Comparison of ENCODE assay signal across 9 mouse cellular contexts in genomic region chr8:13411597-13411996, GRCm38 (mm10). TPM values are rescaled to one million over a fixed set of nuclear protein-coding genes. Genes with fewer than 3 reads are reported as not detected.
DNase-seq lines count a peak whose midpoint lies in the region; ATAC-seq and TF ChIP-seq lines count a peak whose summit lies in the region.
"Had no signal": no experiment of that assay in that cellular context is flagged by ENCODE, and none has a peak within 500 bp of the region (broad histone marks: within the 10 kb centered on the region; RNA-seq: fewer than 3 reads in every experiment).

No protein-coding gene starts in this region.

- 26% methylated on average over 6 of the region's 6 CpGs for WGBS in neural tube, embryonic 15.5 days
- WGBS in bone marrow, adult 2 months, result 16% methylated on average over 6 of the region's 6 CpGs
- WGBS in forebrain, embryonic 13.5 days, result 33% methylated on average over 6 of the region's 6 CpGs
- 24% methylated on average over 6 of the region's 6 CpGs for WGBS in intestine, embryonic 16.5 days
- WGBS in neural tube, embryonic 13.5 days, result 26% methylated on average over 6 of the region's 6 CpGs

- H3K27ac ChIP-seq in neural tube, embryonic 15.5 days (replicated peaks), result no peak overlapping the region
- no peak overlapping the region for H3K27ac ChIP-seq in bone marrow, adult 2 months (ENCODE audit: control insufficient read depth, insufficient read depth, low read depth, low read length, poor library complexity)
- no peak overlapping the region for H3K27ac ChIP-seq in forebrain, embryonic 13.5 days
- H3K27ac ChIP-seq in intestine, embryonic 16.5 days (ENCODE audit: low read length), result no peak overlapping the region
- no peak overlapping the region for H3K27ac ChIP-seq in neural tube, embryonic 13.5 days (replicated peaks)
- H3K27ac ChIP-seq: stomach, embryonic 15.5 days had no signal

- no peak overlapping the region for H3K9ac ChIP-seq in neural tube, embryonic 15.5 days (replicated peaks)
- H3K9ac ChIP-seq in forebrain, embryonic 13.5 days, result no peak overlapping the region
- H3K9ac ChIP-seq in intestine, embryonic 16.5 days (ENCODE audit: low read depth, low read length), result no peak overlapping the region
- no peak overlapping the region for H3K9ac ChIP-seq in neural tube, embryonic 13.5 days
- H3K9ac ChIP-seq: stomach, embryonic 15.5 days had no signal

- TF ChIP-seq CTCF in bone marrow, adult 2 months (IDR thresholded peaks at IDR 0.05; ENCODE audit: control insufficient read depth, insufficient read depth, low read length), result peak; percentile 81

- peak; percentile 81 for DNase-seq in neural tube, embryonic 10.5 days (ENCODE audit: extremely low spot score, low spot score)
- peak; percentile 49 to 62 for DNase-seq in left cerebral cortex, postnatal 36 days (ENCODE audit: low spot score in 2 of 2)
- DNase-seq in thymus, postnatal 0 days (ENCODE audit: low spot score), result peak; percentile 74

- no peak for ATAC-seq in neural tube, embryonic 15.5 days (ENCODE audit: low FRiP score)
- ATAC-seq in forebrain, embryonic 13.5 days, result 0 out of 2 replicates have a peak, but pooled peaks have one; percentile 57
- ATAC-seq in intestine, embryonic 16.5 days, result peak; percentile 50; the same call in 1 of the 2 replicates
- ATAC-seq in neural tube, embryonic 13.5 days (ENCODE audit: low read depth), result peak; percentile 45; the same call in 1 of the 2 replicates

- no peaks in the 10 kb centered on the region for H3K27me3 ChIP-seq in neural tube, embryonic 15.5 days (replicated peaks)
- no peaks in the 10 kb centered on the region for H3K27me3 ChIP-seq in forebrain, embryonic 13.5 days
- H3K27me3 ChIP-seq in intestine, embryonic 16.5 days (replicated peaks; ENCODE audit: control insufficient read depth, insufficient read depth, low read length), result no peaks in the 10 kb centered on the region
- no peaks in the 10 kb centered on the region for H3K27me3 ChIP-seq in neural tube, embryonic 13.5 days
- H3K27me3 ChIP-seq: stomach, embryonic 15.5 days had no signal

- TF ChIP-seq POLR2A in bone marrow, adult 2 months (IDR thresholded peaks at IDR 0.05; ENCODE audit: borderline replicate concordance, control insufficient read depth, low read depth, low read length), result no peak

- no peak overlapping the region for H3K4me2 ChIP-seq in neural tube, embryonic 15.5 days
- no peak overlapping the region for H3K4me2 ChIP-seq in forebrain, embryonic 13.5 days
- H3K4me2 ChIP-seq in intestine, embryonic 16.5 days (ENCODE audit: low read depth, low read length), result no peak overlapping the region
- H3K4me2 ChIP-seq in neural tube, embryonic 13.5 days, result no peak overlapping the region
- H3K4me2 ChIP-seq: stomach, embryonic 15.5 days had no signal

- no peaks in the 10 kb centered on the region for H3K4me1 ChIP-seq in neural tube, embryonic 15.5 days
- no peaks in the 10 kb centered on the region for H3K4me1 ChIP-seq in bone marrow, adult 2 months (ENCODE audit: control insufficient read depth, insufficient read depth, low read length)
- H3K4me1 ChIP-seq in forebrain, embryonic 13.5 days, result no peaks in the 10 kb centered on the region
- H3K4me1 ChIP-seq in intestine, embryonic 16.5 days (ENCODE audit: control insufficient read depth, insufficient read depth, low read length), result no peaks in the 10 kb centered on the region
- H3K4me1 ChIP-seq in neural tube, embryonic 13.5 days (replicated peaks), result no peaks in the 10 kb centered on the region

- no peaks in the 10 kb centered on the region for H3K9me3 ChIP-seq in neural tube, embryonic 15.5 days (replicated peaks)
- H3K9me3 ChIP-seq in forebrain, embryonic 13.5 days (replicated peaks), result no peaks in the 10 kb centered on the region
- no peaks in the 10 kb centered on the region for H3K9me3 ChIP-seq in intestine, embryonic 16.5 days (ENCODE audit: control insufficient read depth, low read length)
- no peaks in the 10 kb centered on the region for H3K9me3 ChIP-seq in neural tube, embryonic 13.5 days
- H3K9me3 ChIP-seq: stomach, embryonic 15.5 days had no signal

- no peaks in the 10 kb centered on the region for H3K36me3 ChIP-seq in neural tube, embryonic 15.5 days
- H3K36me3 ChIP-seq in forebrain, embryonic 13.5 days (ENCODE audit: poor library complexity, severe bottlenecking), result no peaks in the 10 kb centered on the region
- H3K36me3 ChIP-seq in intestine, embryonic 16.5 days (ENCODE audit: control insufficient read depth, insufficient read depth, low read length), result no peaks in the 10 kb centered on the region
- H3K36me3 ChIP-seq in neural tube, embryonic 13.5 days, result no peaks in the 10 kb centered on the region
- H3K36me3 ChIP-seq: stomach, embryonic 15.5 days had no signal

- intact Hi-C loops in left cerebral cortex, postnatal 36 days (cut with DNase I), result loop anchor here (5.0 to 10.0 kb wide), 2 partner anchors 136 to 343 kb away; partner anchors contain the start of gene Cdc16

- H3K4me3 ChIP-seq in neural tube, embryonic 15.5 days (replicated peaks), result no peak overlapping the region
- no peak overlapping the region for H3K4me3 ChIP-seq in bone marrow, adult 2 months (replicated peaks; ENCODE audit: control insufficient read depth, low read depth, low read length)
- no peak overlapping the region for H3K4me3 ChIP-seq in forebrain, embryonic 13.5 days
- no peak overlapping the region for H3K4me3 ChIP-seq in intestine, embryonic 16.5 days (ENCODE audit: low read length)
- no peak overlapping the region for H3K4me3 ChIP-seq in neural tube, embryonic 13.5 days
- H3K4me3 ChIP-seq: stomach, embryonic 15.5 days had no signal

RNA-seq across cellular contexts. Expression of gene Grk1, which starts 6.7 kb away (rescaled TPM):
- not detected in 2 replicates for polyA plus RNA-seq in neural tube, embryonic 15.5 days (2015; fragmentation: Nextera tagmentation; extraction: Ambion mirVana)
- 0.20 TPM in 1 of 2 replicates, not detected in the other for polyA plus RNA-seq in bone marrow, adult 2 months (2011; ENCODE audit: insufficient read depth, insufficient read length, low replicate concordance, missing spikeins)
- polyA plus RNA-seq in forebrain, embryonic 13.5 days (2015; fragmentation: Nextera tagmentation; extraction: Ambion mirVana), result 0.03 TPM in 1 of 2 replicates, not detected in the other
- not detected in 2 replicates for polyA plus RNA-seq in intestine, embryonic 16.5 days (2015; fragmentation: Nextera tagmentation; extraction: Ambion mirVana)
- not detected for total RNA-seq in left cerebral cortex, postnatal 36 days (2021)
- not detected in 2 replicates for polyA plus RNA-seq in neural tube, embryonic 13.5 days (2015; fragmentation: Nextera tagmentation; extraction: Ambion mirVana)
- polyA plus RNA-seq in thymus, postnatal 0 days (2015; fragmentation: Nextera tagmentation; extraction: Ambion mirVana), result 0.03 TPM in 1 of 2 replicates, not detected in the other
- polyA plus RNA-seq: stomach, embryonic 15.5 days had no signal

RNA-seq across cellular contexts. Expression of gene Atp4b, which starts 15.0 kb away (rescaled TPM):
- not detected in 2 replicates for polyA plus RNA-seq in neural tube, embryonic 15.5 days (2015; fragmentation: Nextera tagmentation; extraction: Ambion mirVana)
- polyA plus RNA-seq in bone marrow, adult 2 months (2011; ENCODE audit: insufficient read depth, insufficient read length, low replicate concordance, missing spikeins), result not detected in 2 replicates
- polyA plus RNA-seq in forebrain, embryonic 13.5 days (2015; fragmentation: Nextera tagmentation; extraction: Ambion mirVana), result not detected in 2 replicates
- polyA plus RNA-seq in intestine, embryonic 16.5 days (2015; fragmentation: Nextera tagmentation; extraction: Ambion mirVana), result not detected in 2 replicates
- total RNA-seq in left cerebral cortex, postnatal 36 days (2021), result not detected
- not detected in 2 replicates for polyA plus RNA-seq in neural tube, embryonic 13.5 days (2015; fragmentation: Nextera tagmentation; extraction: Ambion mirVana)
- 0.41 and 0.42 TPM in 2 replicates for polyA plus RNA-seq in thymus, postnatal 0 days (2015; fragmentation: Nextera tagmentation; extraction: Ambion mirVana)

RNA-seq across cellular contexts. Expression of gene Tmem255b, which starts 23.4 kb away (rescaled TPM):
- 2.1 and 2.9 TPM in 2 replicates for polyA plus RNA-seq in neural tube, embryonic 15.5 days (2015; fragmentation: Nextera tagmentation; extraction: Ambion mirVana)
- polyA plus RNA-seq in bone marrow, adult 2 months (2011; ENCODE audit: insufficient read depth, insufficient read length, low replicate concordance, missing spikeins), result not detected in 2 replicates
- polyA plus RNA-seq in forebrain, embryonic 13.5 days (2015; fragmentation: Nextera tagmentation; extraction: Ambion mirVana), result not detected in 2 replicates
- 3.2 and 3.6 TPM in 2 replicates for polyA plus RNA-seq in intestine, embryonic 16.5 days (2015; fragmentation: Nextera tagmentation; extraction: Ambion mirVana)
- 1 to 10 TPM; 4.7 to 5.4 TPM for total RNA-seq in left cerebral cortex, postnatal 36 days (2021)
- 0.25 and 0.68 TPM in 2 replicates for polyA plus RNA-seq in neural tube, embryonic 13.5 days (2015; fragmentation: Nextera tagmentation; extraction: Ambion mirVana)
- polyA plus RNA-seq in thymus, postnatal 0 days (2015; fragmentation: Nextera tagmentation; extraction: Ambion mirVana), result 0.55 and 0.99 TPM in 2 replicates
